Mouse (Mus musculus) G1E (cell line): ENCODE results near the gene Rtn4rl1. TPM values are rescaled to one million over a fixed set of nuclear protein-coding genes. Genes with fewer than 3 reads are reported as not detected.

Experiments
- ATAC-seq: 2 replicates; pipeline ENCODE4 v1.8.0; 2016; ENCODE audit warnings: mild to moderate bottlenecking; ENCODE audit not compliant: insufficient number of reproducible peaks, poor library complexity, low FRiP score, severe bottlenecking; ENCODE audit errors: extremely low read depth
- DNase-seq: peaks from one replicate; pipeline ENCODE4 v3.0.0; 2012; ENCODE audit warnings: low spot score
- H3K27me3 ChIP-seq: 2 replicates; pipeline ENCODE4 v1.6.1; 2012; ENCODE audit warnings: mild to moderate bottlenecking, low read length, inconsistent platforms; ENCODE audit not compliant: insufficient read depth
- H3K36me3 ChIP-seq: replicated peaks from 2 replicates; pipeline ENCODE3; 2012; ENCODE audit warnings: mild to moderate bottlenecking, inconsistent platforms
- H3K4me1 ChIP-seq: 2 replicates; pipeline ENCODE4 v1.6.1; 2012; ENCODE audit warnings: low read depth, low read length, inconsistent platforms, mixed read lengths; ENCODE audit not compliant: insufficient read depth
- H3K4me3 ChIP-seq: 2 replicates; pipeline ENCODE4 v1.5.1; 2012; ENCODE audit warnings: low read depth, mild to moderate bottlenecking, inconsistent platforms, low read length, moderate library complexity, mixed read lengths
- H3K9me3 ChIP-seq: replicated peaks from 2 replicates; pipeline ENCODE4 v1.6.1; 2012; ENCODE audit warnings: inconsistent platforms
- CTCF ChIP-seq: IDR thresholded peaks from 2 replicates; pipeline ENCODE4 v1.5.1; 2012; ENCODE audit warnings: low read depth, low read length, inconsistent platforms, mixed read lengths
- GATA1 ChIP-seq: IDR thresholded peaks from 2 replicates; pipeline ENCODE4 v1.6.1; 2012; ENCODE audit warnings: borderline replicate concordance, low read length, inconsistent platforms, mixed read lengths
- GATA2 ChIP-seq: IDR thresholded peaks from 2 replicates; pipeline ENCODE4 v1.6.1; 2012; ENCODE audit warnings: low read depth, low read length, inconsistent platforms, borderline replicate concordance
- POLR2AphosphoS5 ChIP-seq: IDR thresholded peaks from 2 replicates; pipeline ENCODE4 v1.6.1; 2012; ENCODE audit warnings: low read depth, low read length, inconsistent platforms; ENCODE audit not compliant: insufficient replicate concordance
- TAL1 ChIP-seq: conservative IDR thresholded peaks from 2 replicates; pipeline ENCODE4 v1.6.1; 2012; ENCODE audit warnings: low read depth, low read length, inconsistent platforms, mixed read lengths
- polyA plus RNA-seq: library from polyadenylated mRNA; stranded (reverse); fragments of >175 nt; gene quantifications from 2 replicates; pipeline ENCODE4 v1.2.3, GENCODE M21; 2012
- total RNA-seq, 2 experiments: library from RNA; stranded (forward) in 1 of 2; stranded (reverse) in 1 of 2; fragments of 200-1000 nt in 1 of 2; fragments of >200 nt in 1 of 2; fragmentation: Nextera tagmentation in 1 of 2; gene quantifications; 2 replicates each; pipeline ENCODE4 v1.2.3; 2014 to 2017

The Rtn4rl1 gene
- total and polyA plus RNA-seq, 3 experiments: not detected

GRCm38 (mm10) chr11:75209363-75209762 is 15.8 kb downstream of the Rtn4rl1 start:
- Histone ChIP-seq H3K27me3 (peaks cover 57% of the 10 kb centered on the region), H3K9me3 (no peaks in the 10 kb centered on the region), H3K4me1 (peaks cover 10% of the 10 kb centered on the region), H3K36me3 (no peaks in the 10 kb centered on the region), H3K4me3 (no peak overlapping the region)
- DNase-seq (no peak), ATAC-seq (no peak)
- TF ChIP-seq CTCF: no peak
- no peak for TF ChIP-seq GATA1
- no peak for TF ChIP-seq POLR2AphosphoS5
- no peak for TF ChIP-seq TAL1
- no peak for TF ChIP-seq GATA2

DNA sequence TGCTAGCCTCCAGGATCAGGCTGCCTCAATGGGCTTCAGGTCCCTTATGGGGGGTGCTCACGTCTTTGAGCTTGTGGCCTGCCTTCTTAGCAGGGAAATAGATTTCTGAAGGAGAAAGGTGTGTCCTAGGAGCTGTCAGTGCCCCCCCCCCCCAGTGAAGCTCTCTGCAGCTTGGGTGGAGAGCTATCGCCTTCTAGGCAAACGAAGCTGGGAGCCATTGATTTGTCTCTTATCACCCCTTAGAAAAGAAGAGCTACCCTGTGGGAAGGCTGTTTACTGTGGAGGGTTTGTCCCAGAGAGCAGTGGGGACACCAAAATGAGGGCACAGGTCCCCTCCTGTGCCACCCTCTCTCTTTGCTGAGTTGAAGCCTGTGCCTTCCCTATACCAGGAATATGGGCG is 16.5 kb downstream of the Rtn4rl1 start:
- TF ChIP-seq GATA1 (no peak), GATA2 (no peak), CTCF (no peak), TAL1 (no peak), POLR2AphosphoS5 (no peak)
- DNase-seq: no peak
- no peak overlapping the region for H3K4me3 ChIP-seq
- ATAC-seq: no peak
- no peaks in the 10 kb centered on the region for H3K36me3 ChIP-seq
- H3K4me1 ChIP-seq: peaks cover 2% of the 10 kb centered on the region
- peaks cover 56% of the 10 kb centered on the region for H3K27me3 ChIP-seq
- H3K9me3 ChIP-seq: no peaks in the 10 kb centered on the region

DNA sequence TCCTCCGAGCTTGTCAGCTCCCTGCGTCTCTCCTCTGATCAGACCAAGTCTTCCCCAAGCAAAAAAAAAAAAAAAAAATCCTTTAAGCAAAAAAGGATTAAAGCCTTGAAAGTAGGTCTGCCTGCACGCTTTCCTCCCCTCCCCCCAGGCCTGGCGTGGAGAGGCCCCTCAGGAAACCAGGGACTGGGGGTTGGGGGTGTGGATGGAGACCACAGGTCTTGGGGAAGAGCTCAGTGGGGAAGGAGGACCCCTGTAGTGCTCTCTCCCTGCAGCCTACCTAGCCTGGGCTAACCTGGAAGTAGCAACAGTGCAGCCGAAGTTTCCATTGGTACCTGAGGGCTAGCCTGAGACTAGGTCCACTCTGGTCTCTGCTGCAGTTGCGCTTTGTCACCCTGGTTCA is 17.2 kb downstream of the Rtn4rl1 start:
- H3K4me1 ChIP-seq: no peaks in the 10 kb centered on the region; the same call in none of the 2 replicates
- ATAC-seq: no peak

GRCm38 (mm10) chr11:75212031-75212667 is 18.6 kb downstream of the Rtn4rl1 start:
- ATAC-seq: no peak
- TF ChIP-seq GATA2: no peak
- TF ChIP-seq TAL1: no peak
- TF ChIP-seq CTCF: no peak
- TF ChIP-seq POLR2AphosphoS5: no peak
- TF ChIP-seq GATA1: no peak

More for the DNA sequence above, 17.2 kb downstream of the Rtn4rl1 start:
- no peak for DNase-seq
- Histone ChIP-seq H3K4me3 (no peak overlapping the region), H3K27me3 (peaks cover 57% of the 10 kb centered on the region), H3K36me3 (no peaks in the 10 kb centered on the region), H3K9me3 (no peaks in the 10 kb centered on the region)
- no peak for TF ChIP-seq GATA2
- TF ChIP-seq CTCF: no peak
- TF ChIP-seq POLR2AphosphoS5: no peak
- TF ChIP-seq GATA1: no peak
- TF ChIP-seq TAL1: no peak

DNA sequence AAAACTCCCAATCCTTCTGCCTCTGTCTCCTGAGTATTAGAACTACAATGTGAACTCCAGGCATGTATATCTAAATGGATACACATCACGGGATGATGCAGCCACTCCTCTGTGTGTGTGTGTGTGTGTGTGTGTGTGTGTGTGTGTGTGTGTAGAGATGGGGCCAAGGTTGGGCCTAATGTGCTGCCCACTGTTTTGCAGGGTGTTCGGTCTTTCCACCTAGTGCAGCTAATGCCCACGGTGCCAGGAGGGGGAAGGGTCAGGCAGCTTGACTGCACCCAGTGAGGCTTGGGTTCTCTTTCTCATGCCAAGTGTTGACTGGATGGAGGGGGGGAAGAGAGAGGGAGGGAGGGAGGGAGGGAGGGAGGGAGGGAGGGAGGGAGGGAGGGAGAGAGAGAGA is 19.3 kb downstream of the Rtn4rl1 start:
- Histone ChIP-seq H3K27me3 (peaks cover 62% of the 10 kb centered on the region), H3K4me3 (no peak overlapping the region), H3K4me1 (no peaks in the 10 kb centered on the region; the same call in 1 of the 2 replicates), H3K9me3 (no peaks in the 10 kb centered on the region), H3K36me3 (no peaks in the 10 kb centered on the region)
- DNase-seq: no peak
- TF ChIP-seq POLR2AphosphoS5 (no peak), CTCF (no peak), TAL1 (no peak), GATA2 (no peak), GATA1 (no peak)
- no peak for ATAC-seq

More at GRCm38 (mm10) chr11:75212031-75212667, 18.6 kb downstream of the Rtn4rl1 start:
- no peak for DNase-seq
- no peaks in the 10 kb centered on the region for H3K36me3 ChIP-seq
- H3K27me3 ChIP-seq: peaks cover 57% of the 10 kb centered on the region
- H3K9me3 ChIP-seq: no peaks in the 10 kb centered on the region
- H3K4me1 ChIP-seq: no peaks in the 10 kb centered on the region; the same call in 1 of the 2 replicates
- no peak overlapping the region for H3K4me3 ChIP-seq

DNA sequence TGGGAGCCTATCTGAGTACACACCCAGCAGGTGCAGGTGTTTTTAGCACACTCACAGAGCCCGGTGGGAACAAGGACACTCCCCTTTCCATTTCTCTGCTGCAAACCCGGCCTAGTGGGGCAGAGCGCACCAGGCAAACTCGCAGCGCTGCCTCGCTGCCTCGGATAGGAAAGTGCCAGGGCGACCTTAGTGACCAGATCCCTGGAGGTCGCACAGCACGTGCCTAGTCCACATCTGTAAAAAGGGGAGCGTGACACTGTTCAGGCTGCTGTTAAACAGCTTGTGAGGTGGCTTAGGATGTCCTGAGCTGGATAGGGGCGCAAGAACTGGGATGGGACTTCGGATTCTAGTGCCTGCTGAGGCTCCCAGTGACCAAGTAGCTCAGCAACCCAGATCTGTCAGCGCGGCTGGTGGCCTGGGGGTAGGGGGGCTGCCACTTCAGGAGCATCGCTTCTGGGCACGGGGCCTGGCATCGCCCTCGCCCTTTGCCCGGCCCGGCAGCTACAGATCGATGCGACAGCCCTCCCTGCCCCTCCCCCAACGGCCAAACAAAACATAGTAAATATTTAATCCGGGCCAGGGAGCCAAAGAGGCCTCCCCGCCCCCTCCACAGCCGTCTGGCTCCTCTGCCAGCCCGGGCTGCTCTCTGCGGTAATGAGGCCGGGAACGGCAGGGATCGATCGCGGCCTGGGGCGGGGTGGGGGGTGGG is 19.9 kb downstream of the Rtn4rl1 start:
- H3K4me3 ChIP-seq: no peak overlapping the region
- peaks cover 63% of the 10 kb centered on the region for H3K27me3 ChIP-seq
- DNase-seq: no peak
- H3K9me3 ChIP-seq: no peaks in the 10 kb centered on the region
- H3K4me1 ChIP-seq: no peaks in the 10 kb centered on the region; the same call in 1 of the 2 replicates
- no peak for TF ChIP-seq GATA2
- TF ChIP-seq CTCF: no peak
- TF ChIP-seq POLR2AphosphoS5: no peak
- no peak for TF ChIP-seq GATA1
- TF ChIP-seq TAL1: no peak
- ATAC-seq: no peak
- H3K36me3 ChIP-seq: no peaks in the 10 kb centered on the region
